Mouse (Mus musculus) thymus, adult 2 months (tissue): ENCODE measurements around the gene Gm20517.

Experiments used
- CTCF ChIP-seq: fragments of 200-500 bp; IDR thresholded peaks from 2 replicates; pipeline ENCODE4 v1.5.1; 2012; ENCODE audit warnings: mild to moderate bottlenecking, control low read depth, low read length, moderate library complexity, borderline replicate concordance; ENCODE audit not compliant: control insufficient read depth, poor library complexity, insufficient read depth; ENCODE audit errors: extremely low read depth
- POLR2A ChIP-seq: fragments of 200-500 bp; IDR thresholded peaks from 2 replicates; pipeline ENCODE4 v1.6.1; 2012; ENCODE audit warnings: mild to moderate bottlenecking, low read length, control low read depth, moderate library complexity; ENCODE audit not compliant: control insufficient read depth, poor library complexity, insufficient read depth; ENCODE audit errors: extremely low read depth

GRCm38 (mm10) chr17:47678238-47678637 lies 66.8 kb downstream of the Gm20517 start:
- TF ChIP-seq POLR2A, result no peak
- TF ChIP-seq CTCF, result no peak
